Mouse (Mus musculus): Measurements from ENCODE around the gene Mmp28.

Gene Mmp28

DNA sequence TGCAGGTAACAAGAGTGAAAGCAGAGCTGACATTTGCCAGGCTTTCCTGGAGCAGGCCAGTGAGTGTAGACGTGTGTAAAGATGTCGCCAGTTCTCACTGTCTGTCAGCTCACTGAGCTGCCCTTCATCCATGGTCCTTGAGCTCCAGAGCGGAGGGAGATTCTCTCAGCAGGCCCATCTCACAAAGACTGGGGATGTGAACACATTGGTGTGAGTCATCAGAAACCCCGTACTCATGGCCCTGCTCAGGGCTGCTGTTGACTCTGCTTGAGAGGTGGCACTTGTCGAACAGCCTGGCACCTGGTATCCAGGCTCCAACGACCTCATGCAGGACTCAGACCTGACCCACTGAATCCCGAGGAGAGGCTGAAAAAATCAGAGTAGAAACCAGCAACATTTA lies 59.1 kb downstream of the Mmp28 start:
- DNase-seq (ENCODE audit: low spot score), result no peak

DNA sequence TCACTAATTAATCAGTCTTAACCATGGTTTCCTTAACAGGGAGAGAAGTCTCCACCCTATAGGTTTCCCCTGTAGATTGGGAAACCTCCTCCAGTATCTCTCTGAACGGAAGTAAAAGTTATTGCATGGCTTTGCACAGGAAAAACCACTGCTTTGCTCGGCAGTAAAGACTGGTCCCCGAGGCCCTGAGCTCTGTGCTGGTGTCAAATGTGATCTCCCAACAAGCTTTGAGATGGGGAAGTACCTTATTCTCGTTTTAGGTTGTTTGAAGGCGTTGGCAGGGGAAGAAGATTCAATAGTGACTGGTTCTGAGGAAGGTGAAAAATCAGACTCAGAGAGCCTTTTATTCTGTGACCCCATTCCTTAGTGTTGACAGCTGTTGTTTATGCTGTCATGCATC lies 64.1 kb downstream of the Mmp28 start:
- DNase-seq (ENCODE audit: low spot score), result no peak

- DNase-seq (ENCODE audit: low spot score), result no peak
Observed at GRCm38 (mm10) chr11:83397626-83398025, 65.2 kb downstream of the Mmp28 start.

DNA sequence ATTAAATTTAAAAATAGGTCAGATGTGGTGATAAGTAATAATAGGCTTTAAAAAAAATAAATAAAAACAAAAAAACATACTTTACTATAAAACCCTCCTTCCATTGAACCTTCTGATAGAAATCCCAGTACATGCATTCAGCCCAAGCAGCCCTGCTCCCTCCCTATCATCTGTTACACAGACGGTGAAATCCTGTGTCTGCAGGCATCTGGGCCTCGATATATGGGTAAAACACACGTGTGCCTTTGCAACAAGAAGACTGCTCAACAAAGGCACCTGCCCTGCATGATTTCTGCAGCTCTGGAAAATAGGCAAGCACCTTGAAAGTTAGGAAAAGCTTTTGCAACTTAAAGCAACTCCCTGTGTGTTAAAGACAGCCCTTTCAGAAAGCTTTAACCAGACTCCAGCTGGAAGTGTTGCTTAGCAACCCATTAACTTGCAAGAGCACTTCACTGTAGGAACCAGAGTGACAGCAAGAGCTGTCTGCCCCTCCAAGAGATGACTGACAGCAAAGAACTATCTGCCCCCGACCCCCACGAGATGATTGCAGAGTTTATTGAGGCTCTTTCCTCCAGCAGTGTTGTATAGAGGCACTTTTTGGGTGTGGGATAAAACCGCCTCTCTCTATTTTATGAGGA lies 68.0 kb downstream of the Mmp28 start:
- no peak for DNase-seq (ENCODE audit: low spot score)

DNA sequence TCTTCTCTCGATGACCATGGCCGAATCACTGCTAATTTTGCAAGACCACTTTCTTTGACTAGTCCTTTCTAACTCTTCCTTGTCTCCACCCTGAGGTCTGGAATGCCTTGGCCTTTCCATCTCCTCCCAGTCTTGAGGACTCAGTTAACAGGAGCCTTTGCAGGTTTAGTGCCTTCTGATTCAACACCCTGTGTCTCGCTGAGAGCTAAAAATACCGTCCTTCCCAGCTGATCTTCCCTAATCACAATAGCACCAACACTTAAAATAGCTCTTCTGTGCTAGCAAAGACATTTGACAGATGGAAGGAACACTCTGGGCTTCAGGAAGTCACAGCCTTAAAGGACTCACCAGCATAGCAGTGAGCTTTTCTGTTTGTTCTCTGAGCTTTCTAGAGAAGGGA lies 69.8 kb downstream of the Mmp28 start:
- no peak for DNase-seq (ENCODE audit: low spot score)
